Mouse (Mus musculus) right cerebral cortex, postnatal 25 days (tissue): ENCODE data around the gene Rcan1.
"Not testable (repeated sequence)": the region's sequence is repeated elsewhere in the genome, so short reads cannot be mapped to it uniquely, and the experiment has no call there.

Source experiments
- DNase-seq: peaks from one replicate; pipeline ENCODE4 v3.0.0; 2022

The Rcan1 gene

GRCm38 (mm10) chr16:92428197-92428950, 42.3 kb downstream of the Rcan1 start:
- no peak for DNase-seq

- DNase-seq = no peak
Measured at GRCm38 (mm10) chr16:92426708-92427107, 44.0 kb downstream of the Rcan1 start.

DNA sequence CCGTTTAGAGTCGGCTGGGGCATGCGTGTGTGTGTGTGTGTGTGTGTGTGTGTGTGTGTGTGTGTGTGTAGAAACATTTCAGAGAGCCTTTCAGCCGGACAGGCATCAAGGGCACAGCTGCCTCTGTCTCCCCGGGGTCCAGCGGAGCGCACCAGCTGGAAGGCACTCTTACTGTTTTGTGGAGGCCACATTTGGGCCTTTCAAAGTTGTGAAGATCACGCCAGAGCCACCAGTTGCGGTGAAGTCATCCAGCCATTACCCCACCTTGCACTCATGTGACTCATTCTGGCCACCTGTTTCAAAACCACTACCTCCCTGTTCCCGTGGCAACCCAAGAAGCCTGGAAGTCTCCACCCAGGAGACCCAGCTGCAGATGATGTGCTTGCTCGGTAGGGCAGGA, 44.8 kb downstream of the Rcan1 start:
- DNase-seq = no peak

GRCm38 (mm10) chr16:92423363-92423762, 47.3 kb downstream of the Rcan1 start:
- no peak for DNase-seq

DNA sequence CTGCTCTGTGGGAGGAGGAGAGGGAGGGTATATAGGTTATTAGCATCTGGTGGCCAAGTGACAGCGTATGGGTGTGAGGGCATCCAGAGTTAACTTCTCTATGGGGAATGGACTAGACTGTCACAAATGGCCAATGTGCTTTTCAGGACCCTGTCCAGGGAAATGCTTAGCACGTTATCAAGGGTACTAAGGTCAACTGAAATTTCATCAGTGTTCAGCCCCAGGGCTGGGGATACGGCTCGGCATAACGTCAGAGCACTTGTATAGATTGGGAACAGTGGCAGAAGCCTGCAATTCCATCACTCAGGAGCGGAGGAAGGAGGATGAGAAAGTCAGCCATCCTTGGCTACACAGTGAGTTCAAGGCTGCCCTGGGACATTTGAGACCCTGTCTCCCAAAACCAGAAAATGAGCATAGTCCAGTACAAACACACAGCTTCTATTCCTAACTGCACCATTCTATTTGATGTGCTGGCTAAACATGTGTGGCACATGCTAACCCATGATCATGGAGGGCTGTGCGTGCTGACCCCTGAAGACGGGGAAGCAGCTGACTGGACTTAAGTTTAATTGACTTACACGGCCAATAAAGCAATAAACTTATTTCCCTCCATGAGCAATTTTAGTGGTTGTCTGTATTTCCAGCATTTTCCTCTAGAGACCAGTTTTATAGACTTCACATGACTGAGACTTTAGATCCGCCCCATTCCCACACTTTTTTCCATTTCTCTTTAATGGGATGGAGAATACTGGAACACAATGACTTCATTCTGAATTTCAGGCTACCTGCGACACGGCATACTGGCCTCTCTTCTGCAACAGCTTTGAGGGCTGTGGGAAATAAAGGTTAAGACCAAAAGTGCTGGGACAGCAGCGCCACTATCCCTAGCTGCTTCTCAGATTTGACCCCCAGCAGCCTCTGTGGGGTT, 48.0 kb downstream of the Rcan1 start:
- DNase-seq = no peak

DNA sequence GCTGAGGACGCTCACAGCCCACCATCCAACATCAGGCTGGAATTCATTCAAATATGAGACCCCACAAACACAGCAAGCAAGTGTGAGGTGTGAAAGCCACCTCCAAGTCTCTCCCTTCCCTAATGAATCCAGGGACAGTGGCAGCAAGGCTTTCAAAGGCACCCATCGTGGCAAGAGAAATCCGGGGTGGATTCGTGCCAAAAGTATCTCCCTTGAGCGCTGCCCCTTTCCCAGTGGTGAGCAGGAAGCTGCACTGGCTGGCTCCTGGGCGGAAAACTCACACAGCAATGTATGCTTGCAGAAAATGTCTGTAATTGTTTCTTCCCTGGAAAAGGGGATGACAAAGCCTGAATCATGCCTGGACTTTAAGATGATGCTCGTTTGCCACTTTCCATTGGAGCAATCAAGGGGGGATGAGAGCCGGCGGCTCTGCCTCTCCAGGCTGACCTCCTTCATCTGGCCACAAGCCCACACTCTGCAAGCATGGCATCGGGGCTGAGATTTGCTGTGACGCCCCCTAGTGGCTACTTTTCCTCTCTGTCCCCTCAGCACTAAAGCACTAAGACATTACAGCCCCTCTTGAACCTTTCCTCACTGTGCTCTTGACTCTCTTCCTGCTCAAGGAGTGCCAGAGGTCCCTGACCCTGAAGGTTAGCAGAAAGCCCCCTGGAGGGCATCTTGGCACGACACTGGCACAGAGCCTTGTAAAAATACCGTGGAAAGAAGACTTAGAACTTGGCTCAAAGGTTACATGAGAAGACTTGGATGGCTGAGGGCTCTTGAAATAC, 49.3 kb downstream of the Rcan1 start:
- DNase-seq = no peak

GRCm38 (mm10) chr16:92420641-92421040, 50.0 kb downstream of the Rcan1 start:
- no peak for DNase-seq

GRCm38 (mm10) chr16:92419099-92419498, 51.6 kb downstream of the Rcan1 start:
- no peak for DNase-seq

GRCm38 (mm10) chr16:92417267-92417666, 53.4 kb downstream of the Rcan1 start:
- no peak for DNase-seq

DNA sequence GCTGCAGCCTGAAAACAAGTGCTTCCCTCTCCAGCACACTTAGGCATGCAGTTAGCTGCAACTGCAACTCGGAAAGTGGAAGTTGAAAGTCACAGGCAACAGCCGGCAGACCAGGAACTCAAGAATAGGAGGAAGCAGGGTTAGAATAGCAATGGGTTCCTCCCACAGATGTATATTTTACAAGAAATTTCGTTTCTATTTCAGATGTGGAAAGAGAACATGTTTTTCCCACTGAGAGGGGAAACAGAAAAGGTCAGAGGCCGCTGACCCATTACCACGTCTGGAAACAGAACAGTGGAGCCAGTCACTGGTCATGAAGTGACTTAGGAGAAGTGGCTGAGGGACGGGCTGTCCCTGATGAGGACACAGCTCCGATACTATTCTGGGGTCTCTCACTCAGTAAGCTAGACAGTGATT, 55.0 kb downstream of the Rcan1 start:
- DNase-seq = no peak

GRCm38 (mm10) chr16:92415038-92415437, 55.6 kb downstream of the Rcan1 start:
- not testable (repeated sequence) for DNase-seq

DNA sequence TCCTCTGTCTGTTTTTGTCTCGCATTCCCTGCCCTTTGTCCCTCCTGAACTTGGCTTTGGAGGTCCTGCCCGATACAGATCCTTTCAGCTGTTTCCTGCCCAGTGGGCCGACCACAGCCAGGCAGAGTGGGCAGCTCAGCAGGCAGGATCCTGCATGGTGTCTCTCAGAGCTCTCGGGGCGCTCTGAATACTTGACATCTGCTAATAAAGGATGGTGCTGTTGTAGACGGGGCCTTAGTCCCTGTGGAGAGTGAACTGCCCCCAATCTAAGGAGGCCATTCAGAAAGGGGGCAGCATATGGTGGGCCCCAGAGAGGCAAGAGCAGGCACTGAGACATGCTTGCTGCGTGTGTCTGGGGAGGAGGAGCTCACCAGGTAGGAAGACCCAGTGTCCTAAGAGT, 57.8 kb downstream of the Rcan1 start:
- DNase-seq = no peak

DNA sequence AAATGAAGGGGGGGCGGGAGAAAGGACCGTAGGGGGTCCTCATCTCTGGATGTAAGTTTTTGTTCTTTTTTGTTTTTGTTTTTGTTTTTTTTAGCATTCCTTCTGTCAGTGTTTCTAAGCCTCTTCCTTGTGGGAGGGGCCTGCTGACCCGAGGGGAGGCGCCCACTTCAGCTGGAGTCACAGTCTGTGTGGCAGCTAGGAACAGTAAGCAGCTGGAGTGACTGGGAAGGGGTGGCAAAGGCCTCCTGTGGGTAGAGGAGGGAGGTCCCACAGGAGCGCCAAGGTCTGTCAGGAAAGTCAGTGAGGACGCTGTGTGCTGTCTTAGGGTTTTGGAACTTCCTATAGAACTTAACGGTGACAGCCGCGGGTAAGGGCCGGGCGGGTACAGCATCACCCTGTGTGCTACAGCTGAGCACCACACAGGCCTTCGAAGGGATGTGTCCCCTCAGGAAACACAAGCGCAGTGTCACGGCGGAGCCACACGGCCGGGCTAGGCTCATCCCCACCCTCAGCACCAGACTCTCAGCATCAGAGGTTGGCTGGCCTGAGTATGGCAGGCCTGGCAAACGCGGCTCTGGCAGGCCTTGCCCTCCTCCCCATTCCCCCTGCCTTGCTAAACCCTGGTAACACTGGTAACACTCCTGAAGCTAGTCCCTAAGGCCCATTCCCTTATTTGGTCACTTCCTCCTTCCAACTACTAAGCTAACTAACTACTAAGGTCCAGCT, 58.5 kb downstream of the Rcan1 start:
- no peak for DNase-seq

DNA sequence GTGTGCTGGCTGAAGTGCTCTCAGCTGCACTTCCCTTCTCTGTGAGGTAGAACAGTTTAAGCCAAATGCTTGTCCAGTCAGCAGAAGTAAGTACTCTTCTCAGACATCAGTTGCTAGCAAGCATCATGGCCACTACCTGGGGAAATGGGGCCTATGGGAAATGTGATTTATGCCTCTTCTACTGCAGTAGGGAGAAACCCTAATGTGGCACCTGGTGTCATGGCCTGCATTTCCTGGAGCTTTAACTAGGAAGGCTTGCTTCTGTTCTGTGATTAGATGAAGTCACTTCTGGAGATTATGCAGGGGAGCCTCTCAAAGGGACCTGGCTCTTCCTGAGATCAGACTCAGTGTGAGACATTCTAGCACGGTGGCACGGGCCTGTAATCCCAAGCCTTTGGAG, 60.3 kb downstream of the Rcan1 start:
- no peak for DNase-seq

GRCm38 (mm10) chr16:92407883-92408282, 62.8 kb downstream of the Rcan1 start:
- no peak for DNase-seq

DNA sequence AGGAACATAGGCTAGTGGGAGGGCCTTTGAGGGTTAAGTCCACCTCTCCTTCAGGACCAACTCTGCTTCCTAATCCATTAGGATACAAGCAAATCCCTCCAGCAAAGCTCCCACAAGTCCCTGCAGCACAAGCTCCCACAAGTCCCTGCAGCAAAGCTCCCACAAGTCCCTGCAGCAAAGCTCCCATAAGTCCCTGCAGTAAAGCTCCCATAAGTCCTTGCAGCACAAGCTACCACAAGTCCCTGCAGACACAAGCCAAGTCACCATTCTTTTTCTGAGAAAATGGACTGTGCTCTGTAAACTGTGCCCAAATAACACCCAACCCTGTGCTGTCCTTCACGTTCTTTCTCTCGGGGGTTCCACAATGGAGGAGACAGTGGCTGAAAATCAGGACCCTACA, 66.5 kb downstream of the Rcan1 start:
- DNase-seq = no peak

- no peak for DNase-seq
Measured at GRCm38 (mm10) chr16:92403069-92403468, 67.6 kb downstream of the Rcan1 start.

- no peak for DNase-seq
Measured at GRCm38 (mm10) chr16:92402216-92402615, 68.5 kb downstream of the Rcan1 start.

DNA sequence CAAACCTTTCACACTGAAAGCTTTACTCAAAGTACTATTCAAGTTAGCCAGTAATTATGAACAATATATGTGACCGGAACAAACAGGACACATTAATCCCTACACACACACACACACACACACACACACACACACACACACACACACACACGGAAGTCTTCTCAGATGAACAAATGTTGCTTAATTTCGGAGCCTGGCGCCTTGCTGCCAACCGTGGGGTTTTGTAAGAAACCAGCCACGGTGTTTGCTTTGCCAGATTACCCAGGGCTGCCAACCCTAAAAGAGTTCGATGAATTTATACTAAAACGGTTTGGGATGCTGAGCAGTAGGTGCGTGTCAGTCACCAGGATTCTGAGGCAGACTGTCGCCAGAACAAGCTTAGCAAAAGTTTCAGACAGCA, 69.5 kb downstream of the Rcan1 start:
- DNase-seq = no peak

DNA sequence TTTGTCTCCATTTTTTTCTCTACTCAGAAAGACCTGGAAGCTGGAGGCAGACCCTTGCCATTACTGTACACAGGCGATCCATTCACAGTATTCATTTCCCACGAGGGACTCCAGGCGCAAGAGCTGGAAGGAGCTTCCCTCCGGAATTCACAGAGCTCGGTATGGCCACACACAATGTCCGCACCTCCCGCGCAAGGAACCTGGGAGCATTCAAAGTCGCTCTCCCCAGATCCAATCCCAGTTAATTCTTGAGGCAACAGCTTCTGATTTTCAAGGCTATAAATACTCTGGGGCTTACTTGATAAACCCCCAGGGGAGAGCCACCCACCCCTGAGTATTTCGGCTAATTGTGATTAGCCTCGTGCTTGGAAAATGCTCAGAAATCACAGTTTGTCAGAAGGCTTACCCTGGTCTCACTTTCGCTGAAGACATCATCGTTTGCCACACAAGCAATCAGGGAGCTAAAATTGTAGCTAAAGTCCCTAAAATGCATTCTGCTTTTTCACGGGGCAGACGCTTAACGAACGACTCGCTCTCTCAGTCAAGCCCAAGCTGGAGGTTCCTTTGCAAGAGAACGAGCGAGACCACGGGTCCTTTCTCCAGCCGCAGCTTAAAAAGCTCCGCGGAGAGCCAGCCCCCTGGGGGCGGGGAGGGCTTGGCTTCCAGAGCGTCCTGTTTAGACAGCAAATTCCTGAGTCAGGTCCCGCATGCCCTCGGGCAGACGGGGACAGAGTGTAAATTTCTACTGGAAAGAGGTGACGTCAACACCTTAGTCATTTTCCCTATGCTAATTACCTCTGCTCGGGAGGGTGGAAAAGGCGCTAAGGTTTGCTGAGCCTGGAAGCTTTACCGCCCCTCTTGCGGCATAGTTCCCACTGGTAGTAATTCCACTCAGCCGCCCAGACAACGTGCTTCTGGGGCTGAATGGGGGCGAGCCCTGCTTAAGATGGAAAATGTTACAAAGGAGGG, 70.9 kb downstream of the Rcan1 start:
- DNase-seq = peak; percentile 79

DNA sequence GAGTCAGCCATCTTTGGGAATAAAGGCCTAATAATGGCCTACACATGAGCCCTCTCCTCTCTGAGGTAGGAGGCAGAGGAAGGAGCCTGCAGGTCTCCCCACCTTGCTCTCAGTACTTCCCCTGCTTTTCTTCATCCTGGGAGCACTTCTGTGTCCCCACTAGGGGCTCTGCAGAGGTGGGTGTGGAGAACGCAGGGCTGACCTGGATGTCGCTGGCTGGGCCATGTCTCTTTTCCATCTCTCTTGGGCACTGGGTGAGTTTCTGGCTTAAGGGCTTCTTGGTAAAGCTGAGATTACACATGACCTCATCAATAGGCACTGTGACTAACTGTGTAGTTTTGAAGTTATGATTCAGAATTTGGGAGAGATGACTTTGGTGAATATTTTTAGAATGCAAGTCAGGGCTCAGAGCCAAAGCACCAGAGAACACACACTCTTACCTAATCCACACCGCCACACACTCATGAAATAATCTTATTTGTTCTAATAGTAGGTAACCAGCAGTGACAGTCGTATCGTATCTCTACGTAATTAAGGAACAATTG, 72.0 kb downstream of the Rcan1 start:
- no peak for DNase-seq
